Mouse (Mus musculus) left cerebral cortex, postnatal 25 days (tissue): ENCODE results near the gene Fmn2. TPM values are rescaled to one million over a fixed set of nuclear protein-coding genes. Genes with fewer than 3 reads are reported as not detected.

ENCODE experiments used
- DNase-seq, 2 experiments: peaks; one replicate each; pipeline ENCODE4 v3.0.0; 2022; ENCODE audit warnings: low spot score in 2 of 2, mixed read lengths in 1 of 2
- intact Hi-C: fragments of 180-260 bp; cut with DNase I; formaldehyde crosslinking; loops from one replicate; pipeline ENCODE4 v1.15.1; 2025
- total RNA-seq, 2 experiments: library from RNA; stranded (reverse); gene quantifications; 2 replicates each; pipeline ENCODE4 v1.2.3; 2021

Gene Fmn2
- total RNA-seq, 2 experiments from 2014 or later: 65.1 to 67.9 TPM

DNA sequence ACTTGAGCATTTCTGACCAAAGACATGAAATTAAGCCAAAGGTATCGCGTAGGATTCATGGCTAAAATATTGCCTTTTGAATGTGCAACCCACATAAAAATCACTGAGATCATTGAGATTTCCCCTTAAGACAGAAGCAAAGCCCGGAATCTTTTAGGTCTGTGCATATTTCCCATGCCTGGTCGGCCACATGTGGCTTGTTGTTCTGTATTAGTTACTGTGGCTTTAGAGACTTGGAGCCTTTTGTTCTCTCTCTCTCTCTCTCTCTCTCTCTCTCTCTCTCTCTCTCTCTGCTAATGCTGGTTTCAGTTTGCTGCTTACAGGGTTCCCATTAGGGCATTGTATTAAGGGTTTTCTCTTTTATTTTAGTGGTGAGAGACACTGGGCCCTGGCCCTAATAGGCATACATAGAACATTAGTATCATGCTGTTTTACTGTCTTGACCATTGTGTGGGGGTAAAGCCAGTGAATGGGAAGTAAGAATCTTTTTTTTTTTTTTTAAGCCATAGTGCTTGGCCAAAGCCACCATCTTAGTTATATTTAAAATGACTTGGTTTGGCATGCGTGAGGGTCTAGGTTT is 141.9 kb downstream of the Fmn2 start:
- no peak for DNase-seq
- intact Hi-C loops: no loop called here

DNA sequence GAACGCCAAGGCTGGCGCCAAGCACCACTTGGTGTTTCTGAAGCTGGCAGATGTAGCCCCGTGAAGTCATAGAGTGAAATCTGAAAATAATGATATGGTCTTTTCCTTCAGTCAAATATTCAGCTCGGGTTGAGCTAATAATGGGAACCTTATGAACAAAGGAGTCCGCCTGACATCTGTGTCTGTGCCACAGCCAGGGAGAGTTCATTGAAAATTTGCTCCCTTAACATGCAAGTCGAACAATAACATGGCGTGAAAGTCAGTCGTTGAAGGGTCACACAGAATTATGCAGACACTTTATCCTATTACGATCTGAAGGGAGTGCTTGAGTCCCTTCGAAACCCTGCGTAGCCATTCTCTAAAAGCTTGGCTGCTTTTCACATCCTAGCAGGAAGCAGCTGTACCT is 147.8 kb downstream of the Fmn2 start:
- DNase-seq: no peak
- intact Hi-C loops: no loop called here

DNA sequence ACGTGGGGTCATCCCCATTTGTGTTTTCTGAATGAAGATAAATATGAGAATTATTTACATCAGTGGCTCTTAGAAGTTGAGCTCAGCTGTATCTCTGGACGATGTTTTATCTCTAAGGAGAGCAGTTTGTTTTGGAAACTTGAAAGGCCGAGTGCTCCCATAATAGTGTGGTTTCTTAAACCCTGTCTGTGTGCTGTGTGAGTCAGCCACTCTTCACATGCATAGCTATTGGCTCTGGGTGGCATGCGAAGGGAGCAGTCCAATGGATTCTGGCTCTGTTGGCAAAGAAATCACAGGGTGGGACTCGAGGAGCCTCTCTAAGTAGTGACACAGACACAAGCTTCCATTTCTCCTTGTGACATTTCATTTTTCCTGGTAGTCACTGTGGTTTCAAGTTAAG is 152.9 kb downstream of the Fmn2 start:
- peak in 1 of 2 experiments; percentile 33 for DNase-seq
- intact Hi-C loops: no loop called here

DNA sequence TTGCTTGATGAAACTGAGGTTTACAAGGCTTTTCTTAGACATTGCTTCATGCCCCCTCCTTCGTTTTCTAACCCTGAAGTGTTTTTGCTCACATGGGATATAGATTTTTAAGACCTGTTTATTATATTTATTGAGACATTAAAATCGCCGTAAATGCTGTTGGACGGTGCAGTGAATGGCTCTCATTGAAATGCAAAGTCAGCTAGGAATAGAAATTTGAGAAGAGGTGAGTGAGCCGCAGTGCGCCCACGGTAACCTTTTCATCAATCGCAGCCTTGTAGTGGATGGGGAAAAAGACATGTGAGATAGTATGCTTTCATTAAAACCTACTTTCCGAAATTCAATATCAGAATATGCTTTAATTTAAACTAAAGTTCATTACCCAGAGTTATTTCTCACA is 153.7 kb downstream of the Fmn2 start:
- DNase-seq: no peak
- intact Hi-C loops: no loop called here

DNA sequence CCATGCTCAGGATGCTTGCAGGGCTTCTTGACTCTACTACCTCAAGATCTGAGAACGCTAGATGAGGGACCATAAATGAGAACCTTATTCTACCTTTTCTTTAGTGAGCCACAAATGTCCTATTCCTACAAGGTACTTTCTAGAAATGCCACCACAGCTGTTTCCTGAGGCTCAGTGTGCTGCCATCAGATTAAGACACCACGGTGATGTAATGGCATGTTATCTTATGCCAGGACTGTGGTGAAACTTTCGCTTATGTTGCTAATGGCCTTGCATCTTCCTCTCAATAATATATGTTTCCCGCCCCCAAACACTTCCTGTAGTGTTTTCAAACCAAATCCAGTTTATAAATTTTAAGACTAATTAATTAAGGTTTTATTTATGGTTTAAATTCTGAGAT is 154.9 kb downstream of the Fmn2 start:
- DNase-seq: no peak
- intact Hi-C loops: no loop called here

DNA sequence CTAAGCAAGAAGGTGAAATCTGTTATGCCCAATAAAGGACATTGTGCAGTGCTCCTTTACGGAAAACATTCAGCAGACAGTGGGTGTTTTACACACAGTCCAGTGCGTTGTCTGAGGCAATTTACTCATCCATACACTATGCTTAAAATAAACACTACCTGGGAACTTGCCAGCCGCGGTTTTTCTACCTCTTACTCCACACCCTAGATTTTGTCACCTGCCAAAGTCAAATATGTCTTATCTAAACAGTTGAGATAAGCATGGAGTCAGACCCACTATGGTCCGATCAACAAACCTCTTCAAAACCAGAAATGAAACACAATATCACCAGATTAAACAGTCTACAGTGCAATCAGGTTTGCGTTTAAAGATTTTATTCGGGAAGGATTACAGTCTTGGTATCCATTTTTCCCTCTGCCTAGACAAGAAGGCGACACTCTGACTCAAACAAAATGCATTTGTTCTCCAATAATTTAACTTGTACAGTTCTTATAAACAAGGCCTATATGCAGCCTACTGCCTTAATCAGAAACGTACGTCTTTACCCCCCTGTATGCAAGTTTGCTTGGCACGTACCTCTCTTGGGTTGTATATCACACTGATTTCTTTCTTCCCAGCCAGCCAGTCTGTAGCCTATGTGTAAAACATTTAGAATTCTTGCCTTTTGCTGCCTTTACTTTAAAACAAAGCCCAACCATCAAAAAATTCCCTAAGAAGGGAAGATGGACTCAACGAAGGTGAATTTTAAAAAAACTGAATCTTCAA is 158.0 kb downstream of the Fmn2 start:
- intact Hi-C loops: no loop called here
- DNase-seq: no peak

DNA sequence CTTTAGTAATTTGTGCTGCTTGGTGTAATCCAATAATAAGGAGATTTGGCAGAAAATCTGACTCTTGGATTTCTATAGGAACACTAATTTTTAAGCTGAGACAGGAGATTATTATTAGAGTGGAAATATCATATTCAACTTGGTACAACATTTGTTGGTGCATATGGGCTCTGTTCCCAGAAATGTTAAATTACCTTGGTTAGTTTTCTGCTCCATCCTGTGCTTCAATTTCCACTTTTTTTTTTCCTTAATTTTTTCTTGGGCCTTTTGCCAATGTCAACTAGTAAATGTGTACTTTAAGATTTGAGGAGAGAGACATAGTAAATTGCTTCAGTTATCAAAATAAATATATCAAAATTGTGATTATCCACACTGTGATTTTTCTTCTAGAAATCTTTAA is 163.5 kb downstream of the Fmn2 start:
- intact Hi-C loops: no loop called here
- DNase-seq: no peak

DNA sequence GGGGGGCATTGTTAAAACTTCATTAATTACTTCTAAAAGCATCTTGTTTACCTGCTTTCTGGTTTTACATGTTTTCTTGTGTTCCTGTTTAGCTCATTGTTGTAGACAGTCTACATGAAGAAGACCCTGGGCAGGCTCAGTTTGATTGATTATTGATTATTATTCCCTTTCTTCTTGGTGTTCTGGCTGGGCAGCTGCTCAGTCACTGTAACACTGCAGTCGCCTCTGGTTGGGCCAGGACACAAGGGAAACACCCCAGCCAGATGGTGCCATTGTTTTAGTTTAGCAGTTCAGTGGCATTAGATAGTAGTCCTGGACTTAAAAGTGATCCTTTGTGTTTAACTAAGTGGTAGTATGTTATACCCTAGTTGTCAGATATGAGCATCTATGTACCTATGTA is 167.5 kb downstream of the Fmn2 start:
- intact Hi-C loops: no loop called here
- DNase-seq: no peak

DNA sequence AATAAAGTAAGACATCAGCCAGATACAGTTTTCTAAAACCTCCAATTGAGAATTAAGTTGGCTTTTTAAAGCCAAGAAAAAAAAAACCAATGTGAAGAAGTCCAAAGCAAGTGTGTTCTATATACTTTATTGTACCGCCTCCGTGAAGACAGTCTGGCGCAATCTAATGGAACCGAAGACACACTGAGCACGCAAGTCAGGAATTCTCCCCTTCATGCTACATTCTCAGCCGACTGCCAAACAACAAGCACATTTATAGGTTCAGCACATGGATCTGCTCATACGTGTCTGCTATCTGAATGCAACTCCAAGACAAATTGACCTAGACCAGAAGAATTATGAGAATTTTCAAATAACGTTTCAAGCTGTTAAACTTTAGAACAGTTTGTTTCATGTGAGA is 169.2 kb downstream of the Fmn2 start:
- DNase-seq: no peak
- intact Hi-C loops: no loop called here

DNA sequence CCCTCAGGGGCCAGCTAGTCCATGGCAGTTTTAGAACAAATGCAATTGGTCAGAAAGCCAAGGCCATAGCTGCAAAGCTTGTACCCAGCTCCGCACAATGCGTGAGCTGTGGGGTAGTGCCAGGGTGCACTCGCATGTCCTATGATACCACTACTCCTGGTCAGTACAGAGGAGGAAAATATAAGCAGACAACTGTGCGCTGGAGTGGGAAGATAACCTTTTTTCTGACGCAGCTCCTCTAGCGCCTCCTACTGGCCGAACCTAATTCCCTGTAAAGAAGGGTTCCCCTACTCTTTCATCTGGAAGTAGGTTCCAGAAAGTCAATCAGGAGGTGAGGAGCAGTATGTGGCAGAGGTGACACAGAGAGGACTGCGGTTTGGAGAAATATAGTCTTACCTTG is 173.0 kb downstream of the Fmn2 start:
- DNase-seq: no peak

DNA sequence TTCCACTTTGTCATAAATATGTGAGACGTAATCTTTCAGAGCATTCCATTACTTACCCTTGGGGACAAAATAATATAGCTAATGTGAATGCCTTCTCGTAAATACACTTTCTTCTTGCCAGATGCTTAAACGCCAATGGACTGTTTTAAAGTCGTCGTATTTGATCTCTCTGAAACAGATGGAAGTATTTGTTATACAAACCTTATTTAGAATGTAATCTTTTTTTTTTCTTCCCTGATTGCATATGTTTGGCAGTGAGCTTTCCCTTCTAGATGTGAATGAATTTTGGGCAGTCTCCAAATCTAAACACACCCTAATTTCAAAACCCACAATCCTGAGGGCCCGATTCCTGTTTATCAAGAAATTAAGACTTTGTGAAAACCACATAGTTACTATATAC is 173.7 kb downstream of the Fmn2 start:
- DNase-seq: no peak
- intact Hi-C loops: no loop called here

More for the DNA sequence above, 173.0 kb downstream of the Fmn2 start:
- intact Hi-C loops: no loop called here

DNA sequence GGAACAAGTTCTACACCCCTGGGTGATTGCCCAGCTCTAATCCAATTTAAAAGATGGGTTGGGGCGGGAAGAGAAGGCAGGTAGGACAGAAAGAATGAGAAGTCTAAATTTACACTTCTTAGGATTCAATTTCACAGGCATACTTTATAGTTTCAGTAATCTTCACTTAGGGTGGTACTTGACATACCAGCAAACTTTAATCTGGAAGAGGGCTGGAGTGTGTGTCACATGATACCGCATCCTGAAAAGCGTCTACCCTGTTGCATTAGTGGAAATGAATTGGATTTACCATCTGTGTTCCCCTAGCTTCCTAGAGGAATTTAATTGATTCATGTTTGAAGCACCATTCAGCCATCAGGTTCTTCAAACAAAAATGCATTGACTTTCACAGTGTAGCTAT is 174.6 kb downstream of the Fmn2 start:
- intact Hi-C loops: no loop called here
- DNase-seq: no peak

DNA sequence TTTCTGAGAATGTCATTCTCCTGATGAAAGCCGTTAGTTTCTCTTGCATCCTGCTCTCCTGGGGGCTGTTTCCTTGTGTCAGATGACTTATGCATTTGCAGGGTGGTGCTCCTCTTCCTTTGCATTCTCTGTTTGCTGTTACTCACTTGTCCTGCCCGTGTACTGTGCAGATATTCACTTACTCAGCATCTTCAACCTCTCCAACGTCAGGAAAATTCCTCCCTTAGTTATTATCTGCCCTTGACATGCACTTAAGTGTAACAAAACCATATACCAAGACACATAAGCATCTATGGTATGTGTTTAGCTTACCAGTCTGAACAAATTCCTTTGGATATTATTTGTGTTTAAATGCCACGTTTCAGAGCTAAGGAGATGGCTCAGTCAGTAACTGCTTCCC is 175.6 kb downstream of the Fmn2 start:
- no peak for DNase-seq
- intact Hi-C loops: no loop called here

DNA sequence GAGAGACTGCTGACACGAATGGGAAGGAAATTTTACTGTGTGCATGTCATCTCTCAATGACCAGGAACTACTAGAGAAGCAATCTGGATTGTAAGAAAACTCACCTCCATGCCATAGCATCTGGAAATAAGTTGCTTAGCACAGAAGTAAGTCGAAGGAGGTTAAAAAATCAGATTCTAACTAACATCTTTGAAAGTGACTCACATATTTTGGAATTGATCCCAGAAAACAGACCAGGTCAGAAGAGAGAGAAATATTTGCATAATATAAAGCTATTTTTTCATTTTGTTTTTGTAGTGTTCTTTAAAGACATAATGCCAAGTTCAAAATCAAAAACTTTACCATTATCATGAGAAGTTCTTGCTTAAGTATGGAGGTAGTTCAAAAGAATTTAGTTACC is 187.7 kb downstream of the Fmn2 start:
- intact Hi-C loops: no loop called here
- no peak for DNase-seq

DNA sequence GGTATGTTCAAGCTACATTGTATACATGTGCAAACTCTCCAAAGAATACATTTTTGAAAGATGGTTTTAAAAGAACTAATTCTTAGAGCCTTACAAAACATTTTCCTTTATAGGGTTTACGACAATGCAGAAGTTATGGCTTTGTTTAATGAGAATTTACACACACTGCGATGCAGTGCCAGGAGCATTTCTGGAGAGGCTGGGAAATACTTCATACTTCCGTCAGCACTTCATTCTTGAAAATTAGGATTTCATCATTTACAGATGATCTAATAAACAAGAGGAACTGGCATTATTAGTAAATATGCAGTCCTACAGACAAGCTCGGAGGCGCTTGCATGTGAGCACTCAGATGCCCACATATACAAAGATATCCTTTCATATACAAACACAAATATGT is 199.2 kb downstream of the Fmn2 start:
- intact Hi-C loops: no loop called here
- DNase-seq: no peak

DNA sequence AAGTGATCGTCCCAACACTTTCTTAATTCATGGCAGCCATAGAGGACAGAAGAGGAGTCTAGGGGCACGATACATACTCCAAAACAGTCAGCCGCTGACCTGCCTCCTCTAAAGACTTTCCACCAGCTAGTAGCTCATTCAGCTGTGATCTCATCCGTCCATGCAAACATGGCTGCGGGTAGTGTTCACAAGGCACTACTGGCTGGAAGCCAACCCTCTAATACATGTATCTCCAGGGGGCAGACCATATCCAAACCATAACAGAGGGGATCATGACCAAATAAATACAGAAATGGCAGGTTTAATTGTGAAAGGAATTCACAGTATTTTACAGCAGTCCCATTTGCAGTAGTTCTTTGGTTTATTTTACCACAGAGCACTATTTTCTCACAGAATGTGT is 200.2 kb downstream of the Fmn2 start:
- intact Hi-C loops: no loop called here

DNA sequence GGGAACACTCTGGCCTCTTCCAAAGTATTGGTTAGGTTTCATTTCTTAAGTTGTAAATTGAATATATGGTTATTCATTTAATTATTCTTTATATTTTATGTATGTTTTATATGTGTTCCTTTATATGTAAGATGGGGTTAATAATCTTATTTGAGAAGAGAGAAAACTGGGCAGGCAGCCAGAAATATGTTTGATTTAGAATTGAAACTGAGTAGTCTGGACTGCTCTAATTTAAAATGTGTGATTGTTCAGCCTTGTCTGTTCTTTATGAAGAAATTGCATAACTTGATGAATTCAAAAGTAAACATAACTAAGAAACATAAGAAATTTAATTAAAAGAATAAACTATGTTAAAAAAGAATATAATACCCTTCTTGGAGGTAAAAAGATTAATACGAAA is 202.3 kb downstream of the Fmn2 start:
- no peak for DNase-seq
- intact Hi-C loops: no loop called here

More for the DNA sequence above, 200.2 kb downstream of the Fmn2 start:
- DNase-seq: no peak

DNA sequence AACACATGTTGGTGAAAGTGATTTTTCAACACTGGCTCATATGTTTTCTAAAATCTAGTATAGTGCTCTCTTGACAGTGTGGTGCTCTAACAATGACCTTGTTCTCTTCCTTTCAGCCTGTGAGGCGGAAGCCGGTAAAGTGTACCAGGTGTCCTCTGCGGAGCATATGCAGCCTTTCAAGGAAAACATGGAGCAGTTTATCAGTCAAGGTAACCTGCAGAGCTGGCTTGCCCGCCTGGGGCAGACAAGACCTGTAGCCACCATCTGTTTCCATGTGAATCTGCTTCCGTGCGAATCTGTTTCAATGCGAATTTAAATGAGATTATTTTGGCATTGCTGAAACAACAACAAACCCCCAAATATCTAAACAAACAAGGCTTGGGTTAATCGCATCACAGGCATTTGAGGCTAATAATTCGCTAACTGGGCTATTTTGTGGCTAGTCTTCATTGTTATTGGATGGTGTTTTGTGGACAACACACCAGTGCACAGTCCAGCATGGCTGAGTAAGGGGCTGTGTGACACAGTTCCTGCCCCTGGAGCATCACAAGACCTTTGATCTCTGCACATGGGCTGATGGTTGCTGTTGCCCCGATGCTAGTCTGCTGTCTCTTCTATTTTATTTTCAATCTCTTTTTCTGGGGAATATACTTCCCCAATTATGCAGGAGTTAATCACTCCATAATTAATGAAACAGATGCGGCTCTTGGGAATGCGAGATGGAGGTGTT is 218.3 kb downstream of the Fmn2 start:
- DNase-seq: no peak
- intact Hi-C loops: no loop called here

DNA sequence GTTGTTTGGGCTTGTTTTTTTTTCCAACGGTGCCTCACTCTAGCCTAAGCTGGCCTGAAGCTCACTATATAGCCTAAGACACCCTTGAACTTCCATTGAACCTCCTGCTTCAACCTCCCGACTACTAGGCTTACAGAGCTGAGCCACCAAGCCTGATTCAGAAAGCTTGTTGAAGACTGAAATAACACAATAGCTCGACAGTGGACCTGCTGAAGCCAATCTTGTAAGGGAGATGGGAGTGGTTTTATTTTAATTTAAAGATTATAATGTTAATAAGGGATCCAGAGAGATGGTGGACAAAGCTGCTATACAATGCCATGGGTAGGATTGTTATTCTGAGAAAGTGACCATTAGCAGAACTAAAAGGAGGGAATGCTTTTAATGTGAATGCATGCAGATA is 227.1 kb downstream of the Fmn2 start:
- intact Hi-C loops: no loop called here
- DNase-seq: no peak

DNA sequence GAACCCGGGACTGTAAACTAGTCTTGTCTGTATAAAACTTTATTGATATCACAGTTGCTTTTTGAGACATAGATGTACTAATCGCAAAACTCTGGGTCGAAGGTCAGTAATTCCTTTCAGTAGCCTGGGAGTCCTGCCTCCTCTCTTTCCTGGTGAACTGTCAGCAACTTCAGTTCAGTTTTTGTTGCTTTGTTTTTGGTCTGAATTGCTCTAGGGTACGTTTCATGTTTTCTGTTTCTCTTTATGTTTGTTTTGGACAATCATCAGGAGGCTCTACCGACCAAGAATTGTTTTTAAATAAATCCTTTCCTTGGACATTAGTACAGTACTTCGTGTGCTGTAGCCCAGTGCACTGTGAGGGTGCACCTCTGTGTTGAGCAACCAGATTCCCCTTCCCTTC is 231.1 kb downstream of the Fmn2 start:
- intact Hi-C loops: no loop called here
- DNase-seq: no peak

DNA sequence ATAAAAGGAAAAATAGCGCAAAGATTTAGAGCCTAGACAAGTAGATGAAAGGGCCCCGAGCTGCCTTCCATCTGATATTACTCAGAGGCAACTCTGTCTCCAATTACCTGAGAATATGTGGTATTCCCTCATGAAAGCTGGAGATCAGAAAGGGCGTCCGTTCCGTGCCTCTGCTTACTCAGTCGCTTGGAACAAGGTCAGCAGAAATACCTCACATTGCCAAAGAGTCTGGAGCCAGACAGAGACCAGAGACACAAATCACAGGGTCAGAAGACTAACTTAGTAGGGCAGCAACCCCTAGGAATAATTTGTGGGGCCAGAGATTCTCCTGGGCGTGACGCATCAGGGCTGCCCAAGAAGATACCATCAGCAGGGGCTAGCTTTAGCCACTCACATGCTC is 237.3 kb downstream of the Fmn2 start:
- DNase-seq: no peak
- intact Hi-C loops: no loop called here
